In genomic region chr10:4033761-4034160, GRCm38 (mm10) we compare ENCODE assay signal across 17 mouse cellular contexts.
DNase-seq lines count a peak whose midpoint lies in the region.
"Had no signal": no experiment of that assay in that cellular context is flagged by ENCODE, and none has a peak within 500 bp of the region (broad histone marks: within the 10 kb centered on the region; RNA-seq: fewer than 3 reads in every experiment).

No protein-coding gene starts in this region.

- intact Hi-C loops in heart, postnatal 10 days (cut with DNase I) = no loop called here

- 0 out of 2 replicates have a peak, but pooled peaks cover under 1% of the 10 kb centered on the region for H3K4me1 ChIP-seq in heart, embryonic 10.5 days

- no peaks in the 10 kb centered on the region for H3K27me3 ChIP-seq in heart, embryonic 10.5 days (ENCODE audit: insufficient read depth, poor library complexity, severe bottlenecking)
- H3K27me3 ChIP-seq: CH12.LX, Patski had no signal

- DNase-seq in heart, adult 11 months = peak; percentile 92
- no peak for DNase-seq in heart, postnatal 10 days
- peak; percentile 55 for DNase-seq in heart, embryonic 10.5 days (ENCODE audit: low spot score)
- no peak for DNase-seq in heart, adult 8-10 months (ENCODE audit: low spot score)
- DNase-seq: adrenal gland, adult 2 months; adrenal gland, adult 8-10 months; adrenal gland, postnatal 10 days; adrenal gland, postnatal 14 days; adrenal gland, postnatal 25 days; adrenal gland, postnatal 36 days; B cell, adult 2 months; cerebellum, adult 11 months; cerebellum, adult 11-12 months; cerebellum, adult 18-20 months had no signal

- H3K9me3 ChIP-seq in heart, embryonic 10.5 days = no peaks in the 10 kb centered on the region
- H3K9me3 ChIP-seq: G1E had no signal

- H3K4me3 ChIP-seq in heart, embryonic 10.5 days = no peak overlapping the region

- 85% methylated on average over 9 of the region's 9 CpGs for WGBS in heart, embryonic 10.5 days

- peaks cover 46% of the 10 kb centered on the region for H3K36me3 ChIP-seq in heart, embryonic 10.5 days

- no peak overlapping the region for H3K27ac ChIP-seq in heart, embryonic 10.5 days

Comparison
In these comparisons a context has a peak if more than half of its experiments do, and no peak if none do; other contexts are left out.
1. DNase-seq: peak in heart, adult 11 months (single experiment) and heart, embryonic 10.5 days (single experiment); none in heart, postnatal 10 days (0 of 2) and heart, adult 8-10 months (single experiment).